ENCODE assay signal across 8 mouse cellular contexts in genomic region chr11:101162772-101163171, GRCm38 (mm10). TPM values are rescaled to one million over a fixed set of nuclear protein-coding genes. Genes with fewer than 3 reads are reported as not detected.
A peak's percentile ranks its signal among the peaks of the same experiment; 100 is the strongest.
DNase-seq lines count a peak whose midpoint lies in the region; ATAC-seq and TF ChIP-seq lines count a peak whose summit lies in the region.

No protein-coding gene starts in this region.

- H3K4me1 ChIP-seq in heart, embryonic 10.5 days: peaks cover 32% of the 10 kb centered on the region
- peaks cover 44% of the 10 kb centered on the region for H3K4me1 ChIP-seq in E14TG2a.4 (replicated peaks; ENCODE audit: low read depth, low read length)
- H3K4me1 ChIP-seq in forebrain, embryonic 11.5 days (replicated peaks; ENCODE audit: control insufficient read depth, insufficient read depth, low read length): peaks cover 14% of the 10 kb centered on the region

- H3K4me2 ChIP-seq in forebrain, embryonic 11.5 days (ENCODE audit: low read depth, low read length, severe bottlenecking): no peak overlapping the region

- H3K36me3 ChIP-seq in heart, embryonic 10.5 days: peaks cover 50% of the 10 kb centered on the region
- peaks cover 15% of the 10 kb centered on the region for H3K36me3 ChIP-seq in E14TG2a.4 (ENCODE audit: insufficient read depth, low read length)
- no peaks in the 10 kb centered on the region for H3K36me3 ChIP-seq in forebrain, embryonic 11.5 days (ENCODE audit: control insufficient read depth, insufficient read depth, low read length)

- no peak overlapping the region for H3K27ac ChIP-seq in heart, embryonic 10.5 days
- H3K27ac ChIP-seq in forebrain, embryonic 11.5 days (ENCODE audit: low read depth, low read length): no peak overlapping the region

- H3K4me3 ChIP-seq in heart, embryonic 10.5 days: no peak overlapping the region
- peak overlapping the region; percentile 74 for H3K4me3 ChIP-seq in E14TG2a.4 (replicated peaks; ENCODE audit: low read length)
- no peak overlapping the region for H3K4me3 ChIP-seq in forebrain, embryonic 11.5 days (ENCODE audit: low read depth, low read length)

- ATAC-seq in forebrain, embryonic 11.5 days (replicated peaks; ENCODE audit: low FRiP score): no peak
- no peak for ATAC-seq in megakaryocyte-erythroid progenitor cell, adult 5-6 weeks (replicated peaks; ENCODE audit: low FRiP score, low TSS enrichment, poor library complexity, severe bottlenecking)
- ATAC-seq in granulocyte monocyte progenitor cell, adult 5-6 weeks (replicated peaks; ENCODE audit: poor library complexity, severe bottlenecking): no peak

- no peaks in the 10 kb centered on the region for H3K9me3 ChIP-seq in heart, embryonic 10.5 days
- no peaks in the 10 kb centered on the region for H3K9me3 ChIP-seq in E14TG2a.4 (ENCODE audit: low read length)
- no peaks in the 10 kb centered on the region for H3K9me3 ChIP-seq in forebrain, embryonic 11.5 days (ENCODE audit: control insufficient read depth, low read length)

- no peak overlapping the region for H3K9ac ChIP-seq in forebrain, embryonic 11.5 days (ENCODE audit: low read length)

- TF ChIP-seq CTCF in E14TG2a.4 (conservative IDR thresholded peaks at IDR 0.05; ENCODE audit: low read length): no peak

- H3K27me3 ChIP-seq in heart, embryonic 10.5 days (ENCODE audit: insufficient read depth, poor library complexity, severe bottlenecking): peaks cover 74% of the 10 kb centered on the region
- H3K27me3 ChIP-seq in E14TG2a.4 (ENCODE audit: insufficient read depth, low read length): peaks cover 78% of the 10 kb centered on the region
- H3K27me3 ChIP-seq in forebrain, embryonic 11.5 days (ENCODE audit: control insufficient read depth, insufficient read depth, low read length): peaks cover 51% of the 10 kb centered on the region

- 73% methylated on average over 5 of the region's 5 CpGs for WGBS in heart, embryonic 10.5 days
- WGBS in forebrain, embryonic 11.5 days: 52% methylated on average over 5 of the region's 5 CpGs

- DNase-seq in heart, adult 18-20 months: peak; percentile 85 to 93
- DNase-seq in heart, embryonic 10.5 days (ENCODE audit: low spot score): no peak
- peak; percentile 63 for DNase-seq in fibroblast of lung, adult 2 months (ENCODE audit: low read depth)
- DNase-seq in kidney, postnatal 36 days: peak; percentile 76 to 82
- no peak for DNase-seq in forebrain, embryonic 11.5 days (ENCODE audit: low spot score)

RNA-seq across cellular contexts. Expression of gene Tubg2, which starts 7.1 kb away (rescaled TPM):
- 1 to 10 TPM; 2.3 to 3.7 TPM for total RNA-seq in heart, adult 18-20 months (2021)
- polyA plus RNA-seq in heart, embryonic 10.5 days (2016; fragmentation: Nextera tagmentation; extraction: Ambion mirVana): 3.0 and 4.2 TPM in 2 replicates
- polyA plus RNA-seq in forebrain, embryonic 11.5 days (2014; fragmentation: Nextera tagmentation; extraction: Ambion mirVana): 3.9 and 4.5 TPM in 2 replicates
- total RNA-seq in megakaryocyte-erythroid progenitor cell, adult 5-6 weeks (2014; fragmentation: Nextera tagmentation): not detected in 2 replicates
- total RNA-seq in megakaryocyte-erythroid progenitor cell, adult 5-6 weeks (2017): not detected in 2 replicates
- not detected in 2 replicates for total RNA-seq in granulocyte monocyte progenitor cell, adult 5-6 weeks (2014; fragmentation: Nextera tagmentation)
- not detected in 2 replicates for total RNA-seq in granulocyte monocyte progenitor cell, adult 5-6 weeks (2017)

RNA-seq across cellular contexts. Expression of gene Cntnap1, which starts 7.6 kb away (rescaled TPM):
- total RNA-seq in heart, adult 18-20 months (2021): 1 to 10 TPM; 1.1 to 1.9 TPM
- polyA plus RNA-seq in heart, embryonic 10.5 days (2016; fragmentation: Nextera tagmentation; extraction: Ambion mirVana): 0.39 and 0.44 TPM in 2 replicates
- polyA plus RNA-seq in forebrain, embryonic 11.5 days (2014; fragmentation: Nextera tagmentation; extraction: Ambion mirVana): 0.35 and 0.55 TPM in 2 replicates
- not detected in 2 replicates for total RNA-seq in megakaryocyte-erythroid progenitor cell, adult 5-6 weeks (2014; fragmentation: Nextera tagmentation)
- 0.15 TPM in 1 of 2 replicates, not detected in the other for total RNA-seq in megakaryocyte-erythroid progenitor cell, adult 5-6 weeks (2017)
- 0.41 and 0.83 TPM in 2 replicates for total RNA-seq in granulocyte monocyte progenitor cell, adult 5-6 weeks (2014; fragmentation: Nextera tagmentation)
- 0.36 and 0.65 TPM in 2 replicates for total RNA-seq in granulocyte monocyte progenitor cell, adult 5-6 weeks (2017)

RNA-seq across cellular contexts. Expression of gene Plekhh3, which starts 8.4 kb away (rescaled TPM):
- 10 to 100 TPM; 12.6 to 12.8 TPM for total RNA-seq in heart, adult 18-20 months (2021)
- polyA plus RNA-seq in heart, embryonic 10.5 days (2016; fragmentation: Nextera tagmentation; extraction: Ambion mirVana): 5.6 and 6.4 TPM in 2 replicates
- polyA plus RNA-seq in forebrain, embryonic 11.5 days (2014; fragmentation: Nextera tagmentation; extraction: Ambion mirVana): 7.9 and 9.1 TPM in 2 replicates
- not detected in 2 replicates for total RNA-seq in megakaryocyte-erythroid progenitor cell, adult 5-6 weeks (2014; fragmentation: Nextera tagmentation)
- not detected in 2 replicates for total RNA-seq in megakaryocyte-erythroid progenitor cell, adult 5-6 weeks (2017)
- total RNA-seq in granulocyte monocyte progenitor cell, adult 5-6 weeks (2014; fragmentation: Nextera tagmentation): 1.4 TPM in 1 of 2 replicates, not detected in the other
- 0.47 TPM in 1 of 2 replicates, not detected in the other for total RNA-seq in granulocyte monocyte progenitor cell, adult 5-6 weeks (2017)

RNA-seq across cellular contexts. Expression of gene Ccr10, which starts 12.5 kb away (rescaled TPM):
- total RNA-seq in heart, adult 18-20 months (2021): not detected
- polyA plus RNA-seq in heart, embryonic 10.5 days (2016; fragmentation: Nextera tagmentation; extraction: Ambion mirVana): 0.16 and 0.19 TPM in 2 replicates
- 0.17 TPM in 1 of 2 replicates, not detected in the other for polyA plus RNA-seq in forebrain, embryonic 11.5 days (2014; fragmentation: Nextera tagmentation; extraction: Ambion mirVana)
- total RNA-seq in megakaryocyte-erythroid progenitor cell, adult 5-6 weeks (2014; fragmentation: Nextera tagmentation): not detected in 2 replicates
- not detected in 2 replicates for total RNA-seq in megakaryocyte-erythroid progenitor cell, adult 5-6 weeks (2017)
- not detected in 2 replicates for total RNA-seq in granulocyte monocyte progenitor cell, adult 5-6 weeks (2014; fragmentation: Nextera tagmentation)
- 0.09 TPM in 1 of 2 replicates, not detected in the other for total RNA-seq in granulocyte monocyte progenitor cell, adult 5-6 weeks (2017)

RNA-seq across cellular contexts. Expression of gene Tubg1, which starts 43.0 kb away (rescaled TPM):
- 10 to 100 TPM; 23.9 to 25.6 TPM for total RNA-seq in heart, adult 18-20 months (2021)
- 103 and 110 TPM in 2 replicates for polyA plus RNA-seq in heart, embryonic 10.5 days (2016; fragmentation: Nextera tagmentation; extraction: Ambion mirVana)
- polyA plus RNA-seq in forebrain, embryonic 11.5 days (2014; fragmentation: Nextera tagmentation; extraction: Ambion mirVana): 126 and 132 TPM in 2 replicates
- total RNA-seq in megakaryocyte-erythroid progenitor cell, adult 5-6 weeks (2014; fragmentation: Nextera tagmentation): 51.9 and 55.2 TPM in 2 replicates
- 28.7 and 42.7 TPM in 2 replicates for total RNA-seq in megakaryocyte-erythroid progenitor cell, adult 5-6 weeks (2017)
- total RNA-seq in granulocyte monocyte progenitor cell, adult 5-6 weeks (2014; fragmentation: Nextera tagmentation): 27.6 and 53.4 TPM in 2 replicates
- 25.8 and 43.7 TPM in 2 replicates for total RNA-seq in granulocyte monocyte progenitor cell, adult 5-6 weeks (2017)

Comparison
In these comparisons a context has a peak if more than half of its experiments do, and no peak if none do; other contexts are left out.
1. DNase-seq: peak in heart, adult 18-20 months (2 of 2), fibroblast of lung, adult 2 months (single experiment) and kidney, postnatal 36 days (2 of 2); none in heart, embryonic 10.5 days (single experiment) and forebrain, embryonic 11.5 days (single experiment).
2. RNA of gene Plekhh3, which starts 8.4 kb away (total RNA-seq): 12.6 to 12.8 TPM in heart, adult 18-20 months; 0.47 to 1.4 TPM in granulocyte monocyte progenitor cell, adult 5-6 weeks and not detected in megakaryocyte-erythroid progenitor cell, adult 5-6 weeks; every median in the first group is over 4 times any median in the second.